Mouse (Mus musculus): Measurements from ENCODE around the gene Lrrc25. TPM values are rescaled to one million over a fixed set of nuclear protein-coding genes. Genes with fewer than 3 reads are reported as not detected.

The Lrrc25 gene
- polyA plus RNA-seq, 1 experiment from 2014 or later = 2.1 TPM

- peak within 1 kb of the TSS; percentile 73 for H3K4me2 ChIP-seq (replicated peaks; ENCODE audit: low read depth)
- H3K4me1 ChIP-seq (replicated peaks; ENCODE audit: control insufficient read depth, insufficient read depth, low read length) = peaks cover 11% of the 10 kb centered on the region; the same call in 1 of the 2 replicates
- H3K9me3 ChIP-seq (ENCODE audit: control insufficient read depth) = no peaks in the 10 kb centered on the region
- under 1% methylated on average over 40 of the region's 40 CpGs for WGBS
- peak; percentile 17; the same call in 1 of the 2 replicates for TF ChIP-seq CTCF (IDR thresholded peaks at IDR 0.05; ENCODE audit: low read depth)
- H3K9ac ChIP-seq (ENCODE audit: low read depth, low read length) = peak within 1 kb of the TSS; percentile 40
- H3K4me3 ChIP-seq (ENCODE audit: low read depth, low read length) = peak within 1 kb of the TSS; percentile 40
- peaks cover 44% of the 10 kb centered on the region; the same call in 1 of the 2 replicates for H3K36me3 ChIP-seq (ENCODE audit: control insufficient read depth, insufficient read depth)
- ATAC-seq = peak; percentile 75
- no peak within 1 kb of the TSS for H3K27ac ChIP-seq (ENCODE audit: low read depth, low read length)
- H3K27me3 ChIP-seq (replicated peaks; ENCODE audit: control insufficient read depth, insufficient read depth, low read length) = no peaks in the 10 kb centered on the region
Observed at GRCm38 (mm10) chr8:70593961-70594609, 21.9 kb upstream of the Lrrc25 start, which contains the start of gene Isyna1. TSS of gene Isyna1 (plus strand) at chr8:70594373.

GRCm38 (mm10) chr8:70594621-70595564 lies 21.1 kb upstream of the Lrrc25 start:
- peak; percentile 25 for ATAC-seq
- H3K9me3 ChIP-seq (ENCODE audit: control insufficient read depth) = no peaks in the 10 kb centered on the region
- H3K4me1 ChIP-seq (replicated peaks; ENCODE audit: control insufficient read depth, insufficient read depth, low read length) = peaks cover 11% of the 10 kb centered on the region; the same call in 1 of the 2 replicates
- peak overlapping the region; percentile 73 for H3K4me2 ChIP-seq (replicated peaks; ENCODE audit: low read depth)
- peak overlapping the region; percentile 40; the same call in 1 of the 2 replicates for H3K9ac ChIP-seq (ENCODE audit: low read depth, low read length)
- 12% methylated on average over 81 of the region's 82 CpGs for WGBS
- H3K4me3 ChIP-seq (ENCODE audit: low read depth, low read length) = peak overlapping the region; percentile 40
- H3K36me3 ChIP-seq (ENCODE audit: control insufficient read depth, insufficient read depth) = peaks cover 41% of the 10 kb centered on the region; the same call in 1 of the 2 replicates
- no peak overlapping the region for H3K27ac ChIP-seq (ENCODE audit: low read depth, low read length)
- TF ChIP-seq CTCF (IDR thresholded peaks at IDR 0.05; ENCODE audit: low read depth) = no peak
- H3K27me3 ChIP-seq (replicated peaks; ENCODE audit: control insufficient read depth, insufficient read depth, low read length) = no peaks in the 10 kb centered on the region

- Histone ChIP-seq H3K27ac (ENCODE audit: low read depth, low read length) (no peak overlapping the region), H3K27me3 (replicated peaks; ENCODE audit: control insufficient read depth, insufficient read depth, low read length) (no peaks in the 10 kb centered on the region), H3K4me2 (replicated peaks; ENCODE audit: low read depth) (no peak overlapping the region), H3K4me1 (replicated peaks; ENCODE audit: control insufficient read depth, insufficient read depth, low read length) (peaks cover 11% of the 10 kb centered on the region; the same call in 1 of the 2 replicates), H3K9ac (ENCODE audit: low read depth, low read length) (no peak overlapping the region), H3K9me3 (ENCODE audit: control insufficient read depth) (no peaks in the 10 kb centered on the region), H3K4me3 (ENCODE audit: low read depth, low read length) (no peak overlapping the region), H3K36me3 (ENCODE audit: control insufficient read depth, insufficient read depth) (peaks cover 31% of the 10 kb centered on the region; the same call in 1 of the 2 replicates)
- WGBS = 93% methylated on average over 12 of the region's 12 CpGs
- ATAC-seq = no peak
- TF ChIP-seq CTCF (IDR thresholded peaks at IDR 0.05; ENCODE audit: low read depth) = no peak
Observed at GRCm38 (mm10) chr8:70595811-70596210, 20.1 kb upstream of the Lrrc25 start.

GRCm38 (mm10) chr8:70596216-70596615 lies 19.7 kb upstream of the Lrrc25 start:
- no peak for TF ChIP-seq CTCF (IDR thresholded peaks at IDR 0.05; ENCODE audit: low read depth)
- Histone ChIP-seq H3K27ac (ENCODE audit: low read depth, low read length) (no peak overlapping the region), H3K27me3 (replicated peaks; ENCODE audit: control insufficient read depth, insufficient read depth, low read length) (no peaks in the 10 kb centered on the region), H3K4me3 (ENCODE audit: low read depth, low read length) (no peak overlapping the region), H3K9me3 (ENCODE audit: control insufficient read depth) (no peaks in the 10 kb centered on the region), H3K4me2 (replicated peaks; ENCODE audit: low read depth) (no peak overlapping the region), H3K9ac (ENCODE audit: low read depth, low read length) (no peak overlapping the region), H3K36me3 (ENCODE audit: control insufficient read depth, insufficient read depth) (peaks cover 29% of the 10 kb centered on the region; the same call in 1 of the 2 replicates), H3K4me1 (replicated peaks; ENCODE audit: control insufficient read depth, insufficient read depth, low read length) (peaks cover 11% of the 10 kb centered on the region; the same call in 1 of the 2 replicates)
- 93% methylated on average over 18 of the region's 18 CpGs for WGBS
- no peak for ATAC-seq

GRCm38 (mm10) chr8:70596775-70597416 lies 19.1 kb upstream of the Lrrc25 start:
- H3K36me3 ChIP-seq (ENCODE audit: control insufficient read depth, insufficient read depth) = peaks cover 22% of the 10 kb centered on the region; the same call in 1 of the 2 replicates
- no peak overlapping the region for H3K4me2 ChIP-seq (replicated peaks; ENCODE audit: low read depth)
- H3K4me1 ChIP-seq (replicated peaks; ENCODE audit: control insufficient read depth, insufficient read depth, low read length) = peaks cover 11% of the 10 kb centered on the region; the same call in 1 of the 2 replicates
- H3K9me3 ChIP-seq (ENCODE audit: control insufficient read depth) = no peaks in the 10 kb centered on the region
- no peaks in the 10 kb centered on the region for H3K27me3 ChIP-seq (replicated peaks; ENCODE audit: control insufficient read depth, insufficient read depth, low read length)
- H3K27ac ChIP-seq (ENCODE audit: low read depth, low read length) = no peak overlapping the region
- 92% methylated on average over 17 of the region's 17 CpGs for WGBS
- no peak for ATAC-seq
- no peak overlapping the region for H3K4me3 ChIP-seq (ENCODE audit: low read depth, low read length)
- TF ChIP-seq CTCF (IDR thresholded peaks at IDR 0.05; ENCODE audit: low read depth) = peak; percentile 41
- H3K9ac ChIP-seq (ENCODE audit: low read depth, low read length) = no peak overlapping the region

All from intestine, postnatal 0 days (tissue).